Mouse (Mus musculus): ENCODE measurements around the gene 1810043G02Rik. TPM values are rescaled to one million over a fixed set of nuclear protein-coding genes. Genes with fewer than 3 reads are reported as not detected.
A peak's percentile ranks its signal among the peaks of the same experiment; 100 is the strongest.
"Not testable (repeated sequence)": the region's sequence is repeated elsewhere in the genome, so short reads cannot be mapped to it uniquely, and the experiment has no call there.

1810043G02Rik gene
- total RNA-seq, 4 experiments from 2014 or later, result 28.1 to 37.1 (median 34.4) TPM

GRCm38 (mm10) chr10:78004479-78005100 is 26.3 kb downstream of the 1810043G02Rik start:
- DNase-seq (ENCODE audit: low spot score in 2 of 2), result peak; percentile 57 to 71

- DNase-seq (ENCODE audit: low spot score in 2 of 2), result no peak
Observed at GRCm38 (mm10) chr10:78005791-78006438, 27.6 kb downstream of the 1810043G02Rik start.

- DNase-seq (ENCODE audit: low spot score in 2 of 2), result no peak
Observed at GRCm38 (mm10) chr10:78007203-78007602, 28.9 kb downstream of the 1810043G02Rik start.

GRCm38 (mm10) chr10:78008169-78008568 is 29.8 kb downstream of the 1810043G02Rik start:
- DNase-seq (ENCODE audit: low spot score in 2 of 2), result no peak

GRCm38 (mm10) chr10:78009184-78009944 is 31.0 kb downstream of the 1810043G02Rik start:
- peak; percentile 78 to 91 for DNase-seq (ENCODE audit: low spot score in 2 of 2)

- DNase-seq (ENCODE audit: low spot score in 2 of 2), result no peak
Observed at GRCm38 (mm10) chr10:78009945-78010293, 31.6 kb downstream of the 1810043G02Rik start, which contains the start of gene Pfkl. Gene Pfkl, minus strand, starts transcription at chr10:78010083.

GRCm38 (mm10) chr10:78010335-78010734 is 32.0 kb downstream of the 1810043G02Rik start:
- no peak for DNase-seq (ENCODE audit: low spot score in 2 of 2)

- not testable (repeated sequence) for DNase-seq (ENCODE audit: low spot score in 2 of 2)
Observed at GRCm38 (mm10) chr10:78011116-78011515, 32.8 kb downstream of the 1810043G02Rik start.

- DNase-seq (ENCODE audit: low spot score in 2 of 2), result no peak
Observed at GRCm38 (mm10) chr10:78012661-78013495, 34.6 kb downstream of the 1810043G02Rik start.

- no peak for DNase-seq (ENCODE audit: low spot score in 2 of 2)
Observed at GRCm38 (mm10) chr10:78015489-78015888, 37.2 kb downstream of the 1810043G02Rik start.

- DNase-seq (ENCODE audit: low spot score in 2 of 2), result no peak
Observed at GRCm38 (mm10) chr10:78016366-78016765, 38.0 kb downstream of the 1810043G02Rik start.

- peak in 1 of 2 experiments; percentile 69 for DNase-seq (ENCODE audit: low spot score in 2 of 2)
Observed at GRCm38 (mm10) chr10:78018797-78019203, 40.5 kb downstream of the 1810043G02Rik start.

GRCm38 (mm10) chr10:78019291-78019690 is 41.0 kb downstream of the 1810043G02Rik start:
- DNase-seq (ENCODE audit: low spot score in 2 of 2), result no peak

- DNase-seq (ENCODE audit: low spot score in 2 of 2), result not testable (repeated sequence)
Observed at GRCm38 (mm10) chr10:78019984-78020383, 41.7 kb downstream of the 1810043G02Rik start.

GRCm38 (mm10) chr10:78025453-78025852 is 47.1 kb downstream of the 1810043G02Rik start:
- not testable (repeated sequence) for DNase-seq (ENCODE audit: low spot score in 2 of 2)

- DNase-seq (ENCODE audit: low spot score in 2 of 2), result no peak
Observed at GRCm38 (mm10) chr10:78028129-78028528, 49.8 kb downstream of the 1810043G02Rik start.

- no peak for DNase-seq (ENCODE audit: low spot score in 2 of 2)
Observed at GRCm38 (mm10) chr10:78029080-78029479, 50.8 kb downstream of the 1810043G02Rik start.

- DNase-seq (ENCODE audit: low spot score in 2 of 2), result no peak
Observed at GRCm38 (mm10) chr10:78031987-78032386, 53.7 kb downstream of the 1810043G02Rik start.
